Mouse (Mus musculus) limb, embryonic 12.5 days (tissue): ENCODE data around the gene Tut4. TPM values are rescaled to one million over a fixed set of nuclear protein-coding genes. Genes with fewer than 3 reads are reported as not detected.

Experiments
- ATAC-seq: fragments of 200-750 bp; cut with Nextera tagmentation; 2 replicates; pipeline ENCODE4 v1.8.0; 2017; ENCODE audit warnings: low read depth, moderate TSS enrichment; ENCODE audit not compliant: insufficient number of reproducible peaks, insufficient read depth, low FRiP score, low TSS enrichment
- H3K27ac ChIP-seq: fragments of 300-500 bp; sonication (generic); 2 replicates; pipeline ENCODE4 v1.5.1; 2016; ENCODE audit warnings: mild to moderate bottlenecking, moderate library complexity
- H3K27me3 ChIP-seq: fragments of 300-500 bp; sonication (generic); 2 replicates; pipeline ENCODE4 v1.6.1; 2016; ENCODE audit warnings: mild to moderate bottlenecking, moderate library complexity
- H3K36me3 ChIP-seq: fragments of 300-500 bp; sonication (generic); 2 replicates; pipeline ENCODE4 v1.6.1; 2016; ENCODE audit warnings: mild to moderate bottlenecking, moderate library complexity
- H3K4me1 ChIP-seq: fragments of 300-500 bp; sonication (generic); replicated peaks from 2 replicates; pipeline ENCODE4 v1.6.1; 2016
- H3K4me2 ChIP-seq: fragments of 300-500 bp; sonication (generic); 2 replicates; pipeline ENCODE4 v1.6.1; 2016; ENCODE audit warnings: mild to moderate bottlenecking, moderate library complexity
- H3K4me3 ChIP-seq: fragments of 300-500 bp; sonication (generic); replicated peaks from 2 replicates; pipeline ENCODE4 v1.5.1; 2016; ENCODE audit warnings: mild to moderate bottlenecking
- H3K9ac ChIP-seq: fragments of 300-500 bp; sonication (generic); replicated peaks from 2 replicates; pipeline ENCODE4 v1.6.1; 2016; ENCODE audit warnings: mild to moderate bottlenecking, moderate library complexity
- H3K9me3 ChIP-seq: fragments of 300-500 bp; sonication (generic); 2 replicates; pipeline ENCODE4 v1.6.1; 2016; ENCODE audit warnings: mild to moderate bottlenecking, moderate library complexity
- WGBS: fragments of 180-500 bp; shearing (Covaris S2); methylation state at CpG from one replicate; pipeline ENCODE4 v1.1.7; 2016; 5-methylcytosine and 5-hydroxymethylcytosine counted together
- polyA plus RNA-seq: library from polyadenylated mRNA; unstranded; fragments of >200 nt; fragmentation: Nextera tagmentation; extraction: Ambion mirVana; gene quantifications from 2 replicates; pipeline ENCODE4 v1.2.1, GENCODE M21; 2016

The Tut4 gene
- polyA plus RNA-seq, 1 experiment from 2014 or later: 154 TPM

GRCm38 (mm10) chr4:108438082-108438840 lies 21.0 kb upstream of the Tut4 start:
- Histone ChIP-seq H3K9me3 (no peaks in the 10 kb centered on the region), H3K9ac (no peak overlapping the region), H3K36me3 (no peaks in the 10 kb centered on the region), H3K4me2 (no peak overlapping the region), H3K4me3 (no peak overlapping the region), H3K4me1 (peaks cover 42% of the 10 kb centered on the region), H3K27me3 (no peaks in the 10 kb centered on the region), H3K27ac (peak overlapping the region; percentile 60)
- no peak for ATAC-seq
- WGBS: 55% methylated on average over 6 of the region's 6 CpGs

GRCm38 (mm10) chr4:108448091-108448490 lies 11.1 kb upstream of the Tut4 start:
- no peaks in the 10 kb centered on the region for H3K27me3 ChIP-seq
- 57% methylated on average over 7 of the region's 7 CpGs for WGBS

GRCm38 (mm10) chr4:108456028-108456427 lies 3.2 kb upstream of the Tut4 start:
- Histone ChIP-seq H3K4me1 (peaks cover 11% of the 10 kb centered on the region), H3K27me3 (no peaks in the 10 kb centered on the region), H3K9ac (no peak overlapping the region), H3K4me2 (no peak overlapping the region), H3K36me3 (no peaks in the 10 kb centered on the region), H3K27ac (no peak overlapping the region), H3K9me3 (no peaks in the 10 kb centered on the region), H3K4me3 (no peak overlapping the region)
- ATAC-seq: no peak
- WGBS: 82% methylated on average over 2 of the region's 2 CpGs

More at GRCm38 (mm10) chr4:108448091-108448490, 11.1 kb upstream of the Tut4 start:
- no peak overlapping the region for H3K4me2 ChIP-seq
- no peak overlapping the region for H3K9ac ChIP-seq
- H3K4me3 ChIP-seq: no peak overlapping the region
- H3K36me3 ChIP-seq: no peaks in the 10 kb centered on the region
- H3K27ac ChIP-seq: no peak overlapping the region
- no peak for ATAC-seq
- no peaks in the 10 kb centered on the region for H3K9me3 ChIP-seq
- H3K4me1 ChIP-seq: no peaks in the 10 kb centered on the region

- Histone ChIP-seq H3K9ac (peak overlapping the region; percentile 99; the same call in 1 of the 2 replicates), H3K27ac (peak overlapping the region; percentile 99), H3K4me1 (peaks cover 11% of the 10 kb centered on the region), H3K36me3 (peaks cover 12% of the 10 kb centered on the region), H3K4me2 (peak overlapping the region; percentile 77), H3K27me3 (no peaks in the 10 kb centered on the region), H3K4me3 (peak overlapping the region; percentile 99; the same call in 1 of the 2 replicates), H3K9me3 (no peaks in the 10 kb centered on the region)
- ATAC-seq: no peak
- WGBS: 34% methylated on average over 5 of the region's 5 CpGs
Observed at GRCm38 (mm10) chr4:108458201-108458741, 955 bp upstream of the Tut4 start.

- Histone ChIP-seq H3K4me2 (peak overlapping the region; percentile 77), H3K4me1 (peaks cover 11% of the 10 kb centered on the region), H3K9ac (peak overlapping the region; percentile 99), H3K27ac (peak overlapping the region; percentile 99), H3K36me3 (peaks cover 14% of the 10 kb centered on the region), H3K4me3 (peak overlapping the region; percentile 99), H3K27me3 (no peaks in the 10 kb centered on the region), H3K9me3 (no peaks in the 10 kb centered on the region)
- peak; percentile 61 for ATAC-seq
- under 1% methylated on average over 59 of the region's 59 CpGs for WGBS
Observed at GRCm38 (mm10) chr4:108460156-108460923, 1.1 kb downstream of the Tut4 start.

- no peak overlapping the region for H3K27ac ChIP-seq
Observed at GRCm38 (mm10) chr4:108461262-108461903, 2.2 kb downstream of the Tut4 start.

GRCm38 (mm10) chr4:108473586-108473985 lies 14.4 kb downstream of the Tut4 start:
- Histone ChIP-seq H3K9ac (no peak overlapping the region), H3K27me3 (no peaks in the 10 kb centered on the region), H3K4me2 (no peak overlapping the region), H3K27ac (no peak overlapping the region), H3K4me1 (no peaks in the 10 kb centered on the region), H3K9me3 (no peaks in the 10 kb centered on the region), H3K36me3 (peaks cover 21% of the 10 kb centered on the region), H3K4me3 (no peak overlapping the region)
- WGBS: 91% methylated on average over 2 of the region's 2 CpGs
- no peak for ATAC-seq

More at GRCm38 (mm10) chr4:108461262-108461903, 2.2 kb downstream of the Tut4 start:
- H3K27me3 ChIP-seq: no peaks in the 10 kb centered on the region
- H3K36me3 ChIP-seq: peaks cover 20% of the 10 kb centered on the region
- H3K9me3 ChIP-seq: no peaks in the 10 kb centered on the region
- H3K4me2 ChIP-seq: peak overlapping the region; percentile 77
- WGBS: 51% methylated on average over 5 of the region's 5 CpGs
- no peak for ATAC-seq
- H3K9ac ChIP-seq: peak overlapping the region; percentile 47
- peaks cover 11% of the 10 kb centered on the region for H3K4me1 ChIP-seq
- peak overlapping the region; percentile 99 for H3K4me3 ChIP-seq

- Histone ChIP-seq H3K27me3 (no peaks in the 10 kb centered on the region), H3K4me3 (no peak overlapping the region), H3K36me3 (peaks cover 70% of the 10 kb centered on the region), H3K4me2 (no peak overlapping the region), H3K9me3 (no peaks in the 10 kb centered on the region), H3K9ac (no peak overlapping the region), H3K27ac (no peak overlapping the region), H3K4me1 (no peaks in the 10 kb centered on the region)
- no peak for ATAC-seq
Observed at GRCm38 (mm10) chr4:108482776-108483175, 23.6 kb downstream of the Tut4 start.

- 94% methylated on average over 4 of the region's 4 CpGs for WGBS
- ATAC-seq: no peak
- no peak overlapping the region for H3K27ac ChIP-seq
- no peaks in the 10 kb centered on the region for H3K4me1 ChIP-seq
- no peak overlapping the region for H3K4me2 ChIP-seq
- no peak overlapping the region for H3K9ac ChIP-seq
- peaks cover 73% of the 10 kb centered on the region for H3K36me3 ChIP-seq
- no peaks in the 10 kb centered on the region for H3K27me3 ChIP-seq
- no peaks in the 10 kb centered on the region for H3K9me3 ChIP-seq
- H3K4me3 ChIP-seq: no peak overlapping the region
Observed at GRCm38 (mm10) chr4:108484230-108484629, 25.0 kb downstream of the Tut4 start.

- Histone ChIP-seq H3K9ac (no peak overlapping the region), H3K4me2 (no peak overlapping the region), H3K4me1 (no peaks in the 10 kb centered on the region), H3K9me3 (no peaks in the 10 kb centered on the region), H3K27me3 (no peaks in the 10 kb centered on the region), H3K4me3 (no peak overlapping the region), H3K36me3 (peaks cover 70% of the 10 kb centered on the region), H3K27ac (no peak overlapping the region)
- 90% methylated on average over 2 of the region's 2 CpGs for WGBS
- no peak for ATAC-seq
Observed at GRCm38 (mm10) chr4:108503023-108503422, 43.8 kb downstream of the Tut4 start.

GRCm38 (mm10) chr4:108539701-108540100 lies 80.5 kb downstream of the Tut4 start:
- ATAC-seq: no peak
- H3K36me3 ChIP-seq: peaks cover 43% of the 10 kb centered on the region
- WGBS: 73% methylated on average over 2 of the region's 2 CpGs

More at GRCm38 (mm10) chr4:108539701-108540100, 80.5 kb downstream of the Tut4 start:
- H3K9ac ChIP-seq: no peak overlapping the region
- H3K4me3 ChIP-seq: no peak overlapping the region
- H3K27ac ChIP-seq: no peak overlapping the region
- H3K9me3 ChIP-seq: no peaks in the 10 kb centered on the region
- H3K4me2 ChIP-seq: no peak overlapping the region
- H3K27me3 ChIP-seq: no peaks in the 10 kb centered on the region
- no peaks in the 10 kb centered on the region for H3K4me1 ChIP-seq
